Mouse (Mus musculus) forebrain, postnatal 0 days (tissue): ENCODE data around the gene St8sia2. TPM values are rescaled to one million over a fixed set of nuclear protein-coding genes. Genes with fewer than 3 reads are reported as not detected.
A peak's percentile ranks its signal among the peaks of the same experiment; 100 is the strongest.

ENCODE experiments used
- ATAC-seq: fragments of 200-750 bp; cut with Nextera tagmentation; 2 replicates; pipeline ENCODE4 v1.8.0; 2017; ENCODE audit warnings: mild to moderate bottlenecking, moderate library complexity
- DNase-seq: peaks from one replicate; pipeline ENCODE4 v3.0.0-alpha.2; 2015
- H3K27ac ChIP-seq: fragments of 300-500 bp; sonication (generic); 2 replicates; pipeline ENCODE4 v1.5.1; 2014; ENCODE audit warnings: low read depth, mild to moderate bottlenecking, antibody characterized with exemption, low read length, moderate library complexity, mixed read lengths
- H3K27me3 ChIP-seq: fragments of 300-500 bp; sonication (generic); 2 replicates; pipeline ENCODE4 v1.6.1; 2014; ENCODE audit warnings: mild to moderate bottlenecking, low read length, mixed read lengths; ENCODE audit not compliant: insufficient read depth
- H3K36me3 ChIP-seq: fragments of 300-500 bp; sonication (generic); 2 replicates; pipeline ENCODE4 v1.6.1; 2014; ENCODE audit warnings: mild to moderate bottlenecking, moderate library complexity; ENCODE audit not compliant: insufficient read depth
- H3K4me1 ChIP-seq: fragments of 300-500 bp; sonication (generic); 2 replicates; pipeline ENCODE4 v1.6.1; 2014; ENCODE audit warnings: antibody characterized with exemption; ENCODE audit not compliant: insufficient read depth
- H3K4me2 ChIP-seq: fragments of 300-500 bp; sonication (generic); 2 replicates; pipeline ENCODE4 v1.6.1; 2014; ENCODE audit warnings: low read depth, mild to moderate bottlenecking, moderate library complexity
- H3K4me3 ChIP-seq: fragments of 300-500 bp; sonication (generic); 2 replicates; pipeline ENCODE4 v1.5.1; 2014; ENCODE audit warnings: low read depth, low read length, mixed read lengths
- H3K9ac ChIP-seq: fragments of 300-500 bp; sonication (generic); 2 replicates; pipeline ENCODE4 v1.6.1; 2014; ENCODE audit warnings: mild to moderate bottlenecking
- H3K9me3 ChIP-seq: fragments of 300-500 bp; sonication (generic); 2 replicates; pipeline ENCODE4 v1.6.1; 2016; ENCODE audit warnings: low read length
- CTCF ChIP-seq: sonication (generic); IDR thresholded peaks from 2 replicates; pipeline ENCODE4 v1.5.1; 2016; ENCODE audit warnings: antibody characterized with exemption, control low read depth, low read depth
- WGBS: fragments of 180-500 bp; shearing (Covaris S2); extraction: QIAGEN DNeasy Blood & Tissue Kit; methylation state at CpG from one replicate; pipeline ENCODE4 v1.1.7; 2014; 5-methylcytosine and 5-hydroxymethylcytosine counted together
- polyA plus RNA-seq: library from polyadenylated mRNA; unstranded; fragments of >200 nt; fragmentation: Nextera tagmentation; extraction: Ambion mirVana; gene quantifications from 2 replicates; pipeline ENCODE4 v1.2.1, GENCODE M21; 2015
- total RNA-seq: library from RNA; depleted of rRNA; stranded (reverse); fragments of >200 nt; gene quantifications from 2 replicates; pipeline ENCODE4 v1.2.3, GENCODE M21; 2014

St8sia2 gene
- total and polyA plus RNA-seq, 2 experiments from 2014 or later: 75.7 to 84.0 TPM

GRCm38 (mm10) chr7:74043562-74044138, 30.2 kb upstream of the St8sia2 start:
- H3K4me1 ChIP-seq: no peaks in the 10 kb centered on the region
- DNase-seq (no peak), ATAC-seq (no peak)
- no peak overlapping the region for H3K4me2 ChIP-seq
- H3K27ac ChIP-seq: no peak overlapping the region
- 0 out of 2 replicates have a peak, but pooled peaks cover 3% of the 10 kb centered on the region for H3K27me3 ChIP-seq
- no peaks in the 10 kb centered on the region for H3K36me3 ChIP-seq
- H3K9ac ChIP-seq: no peak overlapping the region
- TF ChIP-seq CTCF: no peak
- 48% methylated on average over 13 of the region's 13 CpGs for WGBS
- no peaks in the 10 kb centered on the region for H3K9me3 ChIP-seq
- H3K4me3 ChIP-seq: no peak overlapping the region

GRCm38 (mm10) chr7:74025007-74025406, 11.5 kb upstream of the St8sia2 start:
- peak; percentile 89 for TF ChIP-seq CTCF
- 10% methylated on average over 5 of the region's 5 CpGs for WGBS
- DNase-seq: peak; percentile 88
- no peaks in the 10 kb centered on the region for H3K36me3 ChIP-seq
- no peaks in the 10 kb centered on the region for H3K4me1 ChIP-seq
- H3K27ac ChIP-seq: no peak overlapping the region
- H3K27me3 ChIP-seq: no peaks in the 10 kb centered on the region
- peak; percentile 66 for ATAC-seq
- no peak overlapping the region for H3K9ac ChIP-seq
- H3K4me3 ChIP-seq: no peak overlapping the region
- no peak overlapping the region for H3K4me2 ChIP-seq
- H3K9me3 ChIP-seq: no peaks in the 10 kb centered on the region

GRCm38 (mm10) chr7:74024171-74024570, 10.7 kb upstream of the St8sia2 start:
- H3K9ac ChIP-seq: no peak overlapping the region
- no peak overlapping the region for H3K4me2 ChIP-seq
- H3K36me3 ChIP-seq: no peaks in the 10 kb centered on the region
- H3K4me3 ChIP-seq: no peak overlapping the region
- DNase-seq: no peak
- no peaks in the 10 kb centered on the region for H3K9me3 ChIP-seq
- no peak overlapping the region for H3K27ac ChIP-seq
- no peak for ATAC-seq
- no peaks in the 10 kb centered on the region for H3K4me1 ChIP-seq
- 47% methylated on average over 3 of the region's 3 CpGs for WGBS
- TF ChIP-seq CTCF: no peak
- no peaks in the 10 kb centered on the region for H3K27me3 ChIP-seq

- DNase-seq (no peak), ATAC-seq (no peak)
- Histone ChIP-seq H3K4me1 (no peaks in the 10 kb centered on the region), H3K4me2 (no peak overlapping the region), H3K27ac (no peak overlapping the region), H3K9me3 (no peaks in the 10 kb centered on the region), H3K9ac (no peak overlapping the region), H3K36me3 (no peaks in the 10 kb centered on the region), H3K27me3 (no peaks in the 10 kb centered on the region), H3K4me3 (no peak overlapping the region)
- 74% methylated on average over 2 of the region's 2 CpGs for WGBS
- no peak for TF ChIP-seq CTCF
Observed at GRCm38 (mm10) chr7:74022571-74022970, 9.1 kb upstream of the St8sia2 start.

- 81% methylated on average over 6 of the region's 6 CpGs for WGBS
- Histone ChIP-seq H3K36me3 (no peaks in the 10 kb centered on the region), H3K4me1 (no peaks in the 10 kb centered on the region), H3K27me3 (no peaks in the 10 kb centered on the region), H3K9me3 (no peaks in the 10 kb centered on the region), H3K9ac (no peak overlapping the region), H3K4me3 (no peak overlapping the region), H3K27ac (no peak overlapping the region), H3K4me2 (no peak overlapping the region)
- no peak for TF ChIP-seq CTCF
- ATAC-seq (no peak), DNase-seq (no peak)
Observed at GRCm38 (mm10) chr7:74021771-74022170, 8.3 kb upstream of the St8sia2 start.

- Histone ChIP-seq H3K4me1 (no peaks in the 10 kb centered on the region), H3K36me3 (no peaks in the 10 kb centered on the region), H3K9me3 (no peaks in the 10 kb centered on the region), H3K9ac (no peak overlapping the region), H3K27me3 (no peaks in the 10 kb centered on the region), H3K27ac (no peak overlapping the region), H3K4me2 (no peak overlapping the region), H3K4me3 (no peak overlapping the region)
- ATAC-seq (no peak), DNase-seq (no peak)
- 75% methylated on average over 2 of the region's 2 CpGs for WGBS
- peak; percentile 46 for TF ChIP-seq CTCF
Observed at GRCm38 (mm10) chr7:74016613-74017012, 3.1 kb upstream of the St8sia2 start.

- H3K4me3 ChIP-seq: peak overlapping the region; percentile 89
Observed at GRCm38 (mm10) chr7:74012858-74013600, 461 bp downstream of the St8sia2 start.

More at GRCm38 (mm10) chr7:74012858-74013600, 461 bp downstream of the St8sia2 start:
- Histone ChIP-seq H3K9ac (peak overlapping the region; percentile 99), H3K36me3 (no peaks in the 10 kb centered on the region), H3K4me2 (peak overlapping the region; percentile 79), H3K4me1 (peaks cover 18% of the 10 kb centered on the region), H3K9me3 (no peaks in the 10 kb centered on the region), H3K27me3 (no peaks in the 10 kb centered on the region), H3K27ac (peak overlapping the region; percentile 96)
- WGBS: 4% methylated on average over 59 of the region's 70 CpGs
- peak; percentile 63 for DNase-seq
- no peak for TF ChIP-seq CTCF
- ATAC-seq: peak; percentile 61
